Comparison of ENCODE assay signal across 8 mouse cellular contexts in genomic region chr6:60829282-60829891, GRCm38 (mm10). TPM values are rescaled to one million over a fixed set of nuclear protein-coding genes. Genes with fewer than 3 reads are reported as not detected.
DNase-seq lines count a peak whose midpoint lies in the region; ATAC-seq and TF ChIP-seq lines count a peak whose summit lies in the region.

Gene Snca (minus strand): TSS chr6:60829855.

- peak within 1 kb of the TSS; percentile 63 for H3K9ac ChIP-seq in embryonic facial prominence, embryonic 14.5 days (ENCODE audit: low read depth, low read length)
- peak within 1 kb of the TSS; percentile 62 for H3K9ac ChIP-seq in midbrain, embryonic 12.5 days (replicated peaks)

- TF ChIP-seq CTCF in spleen, adult 2 months (IDR thresholded peaks at IDR 0.05; ENCODE audit: extremely low read depth, insufficient read depth, insufficient read length, insufficient replicate concordance), result no peak

- no peak for DNase-seq in spleen, adult 2 months (ENCODE audit: low read depth in 1 of 2, low spot score in 2 of 2)
- DNase-seq in spleen, postnatal 14 days (ENCODE audit: low spot score in 2 of 2), result no peak
- DNase-seq in embryonic facial prominence, embryonic 14.5 days (ENCODE audit: low spot score), result peak; percentile 64
- DNase-seq in left cerebral cortex, adult 11 months (ENCODE audit: low spot score), result peak; percentile 47
- no peak for DNase-seq in gastrocnemius, postnatal 36 days

- no peaks in the 10 kb centered on the region for H3K9me3 ChIP-seq in embryonic facial prominence, embryonic 14.5 days (ENCODE audit: control insufficient read depth, low read length)
- H3K9me3 ChIP-seq in midbrain, embryonic 12.5 days, result no peaks in the 10 kb centered on the region

- peak within 1 kb of the TSS; percentile 14; the same call in 1 of the 2 replicates for H3K4me3 ChIP-seq in spleen, adult 2 months (ENCODE audit: extremely low read depth, insufficient read depth, insufficient read length)
- peak within 1 kb of the TSS; percentile 50 for H3K4me3 ChIP-seq in embryonic facial prominence, embryonic 14.5 days (ENCODE audit: low read depth, low read length)
- peak within 1 kb of the TSS; percentile 51 for H3K4me3 ChIP-seq in midbrain, embryonic 12.5 days

- WGBS in spleen, adult 2 months, result 5% methylated on average over 14 of the region's 14 CpGs
- WGBS in embryonic facial prominence, embryonic 14.5 days, result 1% methylated on average over 14 of the region's 14 CpGs
- 2% methylated on average over 14 of the region's 14 CpGs for WGBS in midbrain, embryonic 12.5 days

- no peaks in the 10 kb centered on the region for H3K36me3 ChIP-seq in spleen, adult 2 months (ENCODE audit: control insufficient read depth, insufficient read depth, low read length)
- no peaks in the 10 kb centered on the region for H3K36me3 ChIP-seq in embryonic facial prominence, embryonic 14.5 days (ENCODE audit: control insufficient read depth, insufficient read depth, low read length)
- no peaks in the 10 kb centered on the region for H3K36me3 ChIP-seq in midbrain, embryonic 12.5 days

- TF ChIP-seq POLR2A in spleen, adult 2 months (IDR thresholded peaks at IDR 0.05; ENCODE audit: low read depth, low read length), result no peak

- intact Hi-C loops in gastrocnemius, postnatal 36 days (cut with DNase I), result no loop called here

- no peaks in the 10 kb centered on the region for H3K27me3 ChIP-seq in spleen, adult 2 months (ENCODE audit: control insufficient read depth, insufficient read depth, low read length)
- no peaks in the 10 kb centered on the region for H3K27me3 ChIP-seq in embryonic facial prominence, embryonic 14.5 days (replicated peaks; ENCODE audit: control insufficient read depth, insufficient read depth, low read length)
- peaks cover 4% of the 10 kb centered on the region; the same call in 1 of the 2 replicates for H3K27me3 ChIP-seq in midbrain, embryonic 12.5 days

- H3K4me2 ChIP-seq in embryonic facial prominence, embryonic 14.5 days (ENCODE audit: low read depth, low read length), result peak within 1 kb of the TSS; percentile 91
- peak within 1 kb of the TSS; percentile 78 for H3K4me2 ChIP-seq in midbrain, embryonic 12.5 days (replicated peaks)

- ATAC-seq in embryonic facial prominence, embryonic 14.5 days (ENCODE audit: low read depth), result peak; percentile 45; the same call in 1 of the 2 replicates
- peak; percentile 0 to 46; a peak in 2 of 4 replicates for ATAC-seq in hematopoietic stem cell, adult 5-6 weeks (replicated peaks in 1 of 2; ENCODE audit: insufficient read depth in 1 of 2, low FRiP score in 2 of 2, low TSS enrichment in 1 of 2, low read depth in 1 of 2, poor library complexity in 2 of 2, severe bottlenecking in 2 of 2)
- peak; percentile 68 for ATAC-seq in midbrain, embryonic 12.5 days (ENCODE audit: low FRiP score, low read depth)
- no peak for ATAC-seq in CD4-positive, CD25-positive, alpha-beta regulatory T cell, adult 4 months

- no peaks in the 10 kb centered on the region for H3K4me1 ChIP-seq in spleen, adult 2 months (ENCODE audit: control insufficient read depth, insufficient read depth, insufficient read length)
- peaks cover 7% of the 10 kb centered on the region; the same call in 1 of the 2 replicates for H3K4me1 ChIP-seq in embryonic facial prominence, embryonic 14.5 days (ENCODE audit: control insufficient read depth, insufficient read depth, low read length)
- H3K4me1 ChIP-seq in midbrain, embryonic 12.5 days, result no peaks in the 10 kb centered on the region

- peak within 1 kb of the TSS; percentile 37; the same call in 1 of the 2 replicates for H3K27ac ChIP-seq in spleen, adult 2 months (ENCODE audit: insufficient read depth, low read length)
- H3K27ac ChIP-seq in embryonic facial prominence, embryonic 14.5 days (replicated peaks; ENCODE audit: low read depth, low read length), result no peak within 1 kb of the TSS; the same call in 1 of the 2 replicates
- peak within 1 kb of the TSS; percentile 63 for H3K27ac ChIP-seq in midbrain, embryonic 12.5 days (replicated peaks)

RNA-seq across cellular contexts. Expression of gene Snca, which starts in this region (rescaled TPM):
- polyA plus RNA-seq in spleen, adult 2 months (2012; rRNA removed), result 23.8 and 65.2 TPM in 2 replicates
- polyA plus RNA-seq in embryonic facial prominence, embryonic 14.5 days (2014; fragmentation: Nextera tagmentation; extraction: Ambion mirVana), result 45.5 and 51.6 TPM in 2 replicates
- total RNA-seq in hematopoietic stem cell, adult 5-6 weeks (2017), result 5.3 and 12.9 TPM in 2 replicates
- polyA plus RNA-seq in midbrain, embryonic 12.5 days (2016; fragmentation: Nextera tagmentation; extraction: Ambion mirVana), result 29.6 and 38.6 TPM in 2 replicates
- polyA plus RNA-seq in CD4-positive, CD25-positive, alpha-beta regulatory T cell, adult 4 months (2017; shearing (Covaris generic)), result not detected
- 1 to 10 TPM in 1 of 2 experiments, under 1 TPM in 1; 0.54 to 1.5 TPM for total RNA-seq in gastrocnemius, postnatal 36 days (2021)

Comparison
In these comparisons a context has a peak if more than half of its experiments do, and no peak if none do; other contexts are left out.
1. RNA of gene Snca (polyA plus RNA-seq): 23.8 to 65.2 TPM in spleen, adult 2 months, 45.5 to 51.6 TPM in embryonic facial prominence, embryonic 14.5 days and 29.6 to 38.6 TPM in midbrain, embryonic 12.5 days; not detected in CD4-positive, CD25-positive, alpha-beta regulatory T cell, adult 4 months; every median in the first group is over 10 times any median in the second.
2. DNase-seq: peak in embryonic facial prominence, embryonic 14.5 days (single experiment) and left cerebral cortex, adult 11 months (single experiment); none in spleen, adult 2 months (0 of 2), spleen, postnatal 14 days (0 of 2) and gastrocnemius, postnatal 36 days (0 of 2).
3. Peak in every context shown above with its lines, with median percentiles within 50 percentile points of each other: H3K4me3 ChIP-seq.